Mouse (Mus musculus) liver, embryonic 14.5 days (tissue): Measurements from ENCODE around the gene Rbfox1.

Experiments
- CTCF ChIP-seq: IDR thresholded peaks from 2 replicates; pipeline ENCODE4 v1.5.1; 2016; ENCODE audit warnings: antibody characterized with exemption, low read depth, control low read depth
- EP300 ChIP-seq: IDR thresholded peaks from 2 replicates; pipeline ENCODE4 v1.6.1; 2016; ENCODE audit warnings: antibody characterized with exemption, low read depth

DNA sequence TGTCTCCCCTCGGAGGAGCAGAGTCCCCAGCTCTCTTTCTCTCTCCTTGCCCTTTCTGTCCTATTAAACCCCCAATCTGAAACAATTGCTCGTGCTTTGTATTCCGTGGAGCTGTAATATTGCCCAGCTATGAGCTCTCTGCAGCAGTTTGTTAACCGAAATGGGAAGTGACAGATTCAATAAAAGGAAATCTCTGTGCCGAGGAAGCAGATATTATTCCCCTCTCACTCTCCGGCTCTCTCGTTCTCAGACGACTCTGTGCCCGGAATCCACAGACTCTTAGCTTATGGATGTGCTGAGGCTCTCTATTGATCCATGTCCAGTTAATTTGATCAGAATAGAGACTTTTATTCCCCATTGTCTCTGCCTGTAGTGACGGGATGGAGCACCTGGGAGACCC lies 1260.3 kb downstream of the Rbfox1 start:
- TF ChIP-seq CTCF (no peak), EP300 (no peak)
